Mouse (Mus musculus) embryonic stem cell, embryonic (primary cell): ENCODE data around the gene Med13l.

ENCODE experiments used
- CTCF ChIA-PET, 4 experiments: fragments of 300-600 bp in 2 of 4; fragments of 350-600 bp in 2 of 4; sonication (Branson Sonifier 250); formaldehyde crosslinking; loops; one replicate each; lab custom pipeline; 2022; ENCODE audit warnings: inconsistent platforms in 2 of 4; lab: Charles Lee
- POLR2A ChIA-PET, 4 experiments: fragments of 300-600 bp in 2 of 4; fragments of 350-600 bp in 2 of 4; sonication (Branson Sonifier 250); formaldehyde crosslinking; loops; one replicate each; lab custom pipeline; 2022; ENCODE audit warnings: antibody characterized with exemption in 4 of 4, inconsistent platforms in 1 of 4; lab: Charles Lee

Gene Med13l

DNA sequence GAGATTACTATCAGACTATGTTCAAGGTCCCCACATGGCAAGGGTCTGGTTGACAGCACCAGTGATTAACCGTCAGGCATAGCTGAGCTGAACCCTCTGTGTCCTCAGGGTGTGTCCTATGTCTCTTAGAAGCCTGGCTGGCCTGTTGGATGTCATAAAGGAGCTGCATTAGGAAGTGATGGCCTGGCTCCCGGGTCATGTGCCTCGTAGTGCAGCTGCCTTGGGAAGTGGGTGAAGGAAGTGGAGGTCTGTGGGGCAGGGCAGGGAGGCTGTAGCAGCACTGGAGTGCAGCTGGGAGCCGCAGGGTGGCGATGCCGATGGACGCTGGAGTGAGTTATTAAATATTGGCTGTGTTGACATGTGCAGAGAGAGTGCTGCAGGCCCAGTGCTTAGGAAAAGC lies 90.3 kb downstream of the Med13l start:
- POLR2A ChIA-PET = interaction anchor here in 2 of 4 experiments (0.6 to 1.8 kb wide), 10 partner anchors 14 to 1335 kb away, joined by 3 to 6 read pairs (median 3); no protein-coding TSS in a partner anchor
- CTCF ChIA-PET = interaction anchor here in 2 of 4 experiments (0.7 to 1.5 kb wide), 3 partner anchors 37 to 854 kb away, joined by 3 to 7 read pairs (median 3); no protein-coding TSS in a partner anchor

DNA sequence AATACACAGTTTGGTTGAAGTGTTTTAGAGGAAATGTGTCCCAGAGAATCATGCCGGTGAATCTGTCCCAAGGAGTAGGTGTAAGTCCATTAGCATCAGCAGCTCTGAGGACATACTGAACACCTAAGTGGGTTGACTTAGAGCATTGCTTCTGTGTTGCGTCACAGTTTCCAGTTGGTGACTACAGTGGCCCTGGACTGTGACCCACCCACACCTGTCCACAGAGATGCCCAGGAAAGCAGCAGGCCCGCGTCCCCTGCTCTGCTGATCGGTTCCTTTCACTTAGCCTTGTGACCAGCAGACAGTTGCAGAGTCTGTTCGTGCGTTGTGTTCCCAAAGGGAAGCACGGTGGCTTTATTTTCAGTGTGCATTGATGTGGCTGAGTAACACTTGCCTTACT lies 92.1 kb downstream of the Med13l start:
- CTCF ChIA-PET = interaction anchor here in 1 of 4 experiments (0.6 kb wide), 1 partner anchor 8 kb away, joined by 8 read pairs; no protein-coding TSS in a partner anchor

DNA sequence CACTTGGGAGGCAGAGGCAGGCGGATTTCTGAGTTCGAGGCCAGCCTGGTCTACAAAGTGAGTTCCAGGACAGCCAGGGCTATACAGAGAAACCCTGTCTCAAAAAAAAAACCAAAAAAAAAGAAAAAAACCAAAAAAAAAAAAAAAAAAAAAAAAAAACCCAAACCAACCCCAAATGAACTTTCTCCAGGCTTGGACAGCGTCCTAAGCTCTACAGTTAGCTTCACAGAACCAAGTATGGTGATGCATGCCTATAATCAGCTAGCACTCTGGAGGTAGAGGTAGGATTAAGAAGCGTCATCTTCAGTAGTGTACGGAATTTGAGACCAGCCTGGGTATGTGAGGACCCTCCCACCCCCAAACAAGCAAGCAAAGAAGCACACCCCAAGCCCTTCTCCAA lies 92.6 kb downstream of the Med13l start:
- POLR2A ChIA-PET = interaction anchor here in 3 of 4 experiments (0.6 kb wide), 5 partner anchors 9 to 1635 kb away, joined by 3 to 8 read pairs (median 6); no protein-coding TSS in a partner anchor

More for the DNA sequence above, 92.1 kb downstream of the Med13l start:
- POLR2A ChIA-PET = interaction anchor here in 2 of 4 experiments (0.6 kb wide), 2 partner anchors 9 to 15 kb away, joined by 3 to 4 read pairs; no protein-coding TSS in a partner anchor

DNA sequence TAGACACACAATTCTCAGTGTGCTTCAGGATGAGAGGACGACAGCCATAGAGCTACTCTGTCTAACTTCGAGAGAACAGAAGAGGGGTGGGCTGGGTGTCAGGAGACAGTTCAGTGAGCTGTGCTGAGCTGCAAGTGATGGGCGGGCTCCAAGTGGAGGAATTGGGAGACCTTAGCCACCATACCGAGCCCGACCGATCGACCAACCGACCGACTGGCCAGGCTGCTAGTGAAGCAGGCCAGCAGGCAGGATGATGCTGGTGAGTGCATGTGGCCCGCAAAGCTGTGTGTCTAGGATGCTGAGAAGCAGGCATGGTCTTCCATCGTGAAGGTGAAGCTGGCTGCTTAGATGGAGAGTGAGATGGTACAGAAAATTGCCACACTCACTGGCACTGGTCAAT lies 94.1 kb downstream of the Med13l start:
- ChIA-PET POLR2A (interaction anchor here in 3 of 4 experiments (0.6 to 2.8 kb wide), 10 partner anchors 9 to 343 kb away, joined by 3 to 18 read pairs (median 4); no protein-coding TSS in a partner anchor), CTCF (interaction anchor here in 2 of 4 experiments (1.0 to 1.7 kb wide), 4 partner anchors 9 to 286 kb away, joined by 3 to 4 read pairs (median 3); no protein-coding TSS in a partner anchor)

More for the DNA sequence above, 92.6 kb downstream of the Med13l start:
- CTCF ChIA-PET = interaction anchor here in 2 of 4 experiments (0.6 to 0.7 kb wide), 4 partner anchors 8 to 71 kb away, joined by 8 to 13 read pairs (median 10); no protein-coding TSS in a partner anchor

DNA sequence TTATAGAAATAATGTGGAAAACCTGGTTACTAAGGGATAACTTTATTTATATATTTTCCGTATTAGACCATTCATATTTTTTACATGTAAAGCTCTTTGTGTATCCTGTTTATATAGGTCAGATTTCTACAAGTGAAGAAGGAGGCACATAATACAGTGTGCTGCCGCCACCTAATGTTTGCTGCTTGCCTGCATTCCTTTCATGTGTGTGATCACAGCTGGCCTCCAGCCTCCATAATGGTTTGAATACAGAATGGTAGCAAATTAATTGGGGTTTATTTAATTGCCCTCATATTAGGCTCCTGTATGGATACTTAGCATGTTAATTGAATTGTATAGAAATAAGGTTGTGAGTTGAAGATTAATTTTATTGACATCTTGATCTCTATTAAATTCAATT lies 94.5 kb downstream of the Med13l start:
- ChIA-PET POLR2A (interaction anchor here in 3 of 4 experiments (0.6 to 2.8 kb wide), 10 partner anchors 9 to 344 kb away, joined by 3 to 18 read pairs (median 4); no protein-coding TSS in a partner anchor), CTCF (interaction anchor here in 3 of 4 experiments (0.6 to 1.7 kb wide), 6 partner anchors 10 to 287 kb away, joined by 3 to 4 read pairs (median 3); no protein-coding TSS in a partner anchor)

DNA sequence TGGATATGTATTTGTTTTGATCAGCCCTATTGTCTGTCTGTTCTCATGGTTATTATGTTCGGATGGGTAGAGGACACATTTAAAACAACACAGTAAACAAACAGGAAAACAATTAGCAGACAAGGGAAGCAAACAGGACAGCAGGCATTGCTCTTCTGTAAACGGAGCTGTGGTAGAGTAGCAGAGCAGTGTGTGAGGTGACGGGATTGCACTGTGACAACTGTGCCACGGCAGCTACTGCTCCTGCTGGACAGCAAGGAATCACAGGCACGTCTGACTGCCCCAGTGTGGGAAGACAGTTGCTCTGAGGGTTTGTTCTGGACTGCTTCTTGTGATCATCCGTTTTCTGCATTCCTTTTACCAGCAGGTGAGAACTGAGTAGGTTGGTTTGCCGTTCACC lies 94.9 kb downstream of the Med13l start:
- ChIA-PET CTCF (interaction anchor here (0.6 to 1.7 kb wide), 8 partner anchors 11 to 219 kb away, joined by 3 to 4 read pairs (median 3); no protein-coding TSS in a partner anchor), POLR2A (interaction anchor here in 3 of 4 experiments (0.6 to 2.8 kb wide), 5 partner anchors 9 to 933 kb away, joined by 3 to 18 read pairs (median 4); no protein-coding TSS in a partner anchor)

DNA sequence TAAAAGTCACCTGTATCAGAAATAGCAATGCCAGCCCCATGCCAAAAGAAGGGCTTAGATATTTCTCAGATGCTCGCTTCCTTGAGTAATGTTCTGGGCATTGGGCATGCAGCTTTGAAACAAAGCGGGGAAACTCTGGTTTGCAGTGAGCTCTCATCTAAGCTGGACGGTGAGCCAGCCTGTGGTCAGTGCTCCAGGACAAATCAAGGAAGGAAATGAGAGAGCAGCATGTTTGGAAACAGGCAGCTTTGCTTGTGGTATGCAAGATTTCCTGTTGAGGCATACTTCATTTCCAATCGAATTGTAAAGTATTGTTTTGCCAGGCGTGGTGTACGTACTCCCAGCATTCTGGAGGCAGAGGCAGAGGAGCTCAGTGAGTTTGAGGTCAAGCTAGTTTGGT lies 95.5 kb downstream of the Med13l start:
- ChIA-PET CTCF (interaction anchor here (0.5 to 1.7 kb wide), 10 partner anchors 11 to 324 kb away, joined by 3 to 4 read pairs (median 4); no protein-coding TSS in a partner anchor), POLR2A (interaction anchor here in 3 of 4 experiments (0.6 to 2.8 kb wide), 7 partner anchors 8 to 932 kb away, joined by 3 to 18 read pairs (median 4); no protein-coding TSS in a partner anchor)

DNA sequence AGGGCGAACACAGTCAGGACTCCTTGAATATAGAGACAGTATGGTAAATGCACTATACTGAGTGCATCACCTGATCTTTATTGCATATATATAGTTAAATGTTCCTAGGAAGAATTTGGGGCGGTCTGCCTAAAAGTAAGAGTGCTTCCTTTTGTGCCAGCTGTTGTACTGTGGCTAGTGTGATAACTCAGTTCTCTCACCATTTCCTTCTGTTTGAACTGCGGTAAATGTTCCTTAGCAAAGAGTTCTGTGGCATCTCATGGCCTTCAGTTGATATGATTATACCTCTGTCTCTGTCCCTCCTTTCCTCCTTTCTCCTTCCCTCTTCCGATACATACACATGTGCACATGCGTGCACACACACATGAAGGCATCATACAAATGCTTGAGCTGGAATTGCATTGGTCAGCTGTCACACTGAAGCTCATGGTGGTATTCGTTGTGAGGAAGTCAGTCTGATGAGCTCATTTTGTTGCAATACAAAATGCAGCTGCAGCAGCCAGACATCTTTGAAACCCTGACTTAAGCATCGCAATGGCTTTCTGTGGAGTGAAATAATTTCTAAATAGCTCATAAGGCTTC lies 97.9 kb downstream of the Med13l start:
- CTCF ChIA-PET = interaction anchor here in 1 of 4 experiments (1.7 kb wide), 1 partner anchor 46 kb away, joined by 3 read pairs; no protein-coding TSS in a partner anchor
- POLR2A ChIA-PET = interaction anchor here in 2 of 4 experiments (0.6 to 1.4 kb wide), 7 partner anchors 10 to 318 kb away, joined by 3 to 6 read pairs (median 3); no protein-coding TSS in a partner anchor

DNA sequence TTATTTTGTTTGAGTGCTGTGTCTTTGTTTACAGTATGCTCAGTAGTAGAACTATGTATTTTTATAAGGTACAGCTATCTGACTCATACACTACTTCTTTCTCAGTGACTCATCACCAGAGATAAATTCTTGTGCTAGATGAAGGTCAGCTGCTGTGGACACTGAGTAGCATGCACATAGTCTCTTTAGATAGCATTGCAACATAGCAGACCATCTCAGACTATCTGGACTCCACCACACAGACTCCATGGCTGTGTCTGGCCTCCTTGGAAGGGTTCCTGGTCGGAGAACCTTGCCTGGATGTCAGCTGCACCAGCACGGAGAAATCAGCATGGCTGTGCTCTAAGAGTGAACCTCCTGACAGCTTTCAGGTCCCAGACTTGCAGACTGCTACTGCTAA lies 99.2 kb downstream of the Med13l start:
- ChIA-PET POLR2A (no interaction called here), CTCF (interaction anchor here in 1 of 4 experiments (0.5 kb wide), 1 partner anchor 12 kb away, joined by 3 read pairs; no protein-coding TSS in a partner anchor)

DNA sequence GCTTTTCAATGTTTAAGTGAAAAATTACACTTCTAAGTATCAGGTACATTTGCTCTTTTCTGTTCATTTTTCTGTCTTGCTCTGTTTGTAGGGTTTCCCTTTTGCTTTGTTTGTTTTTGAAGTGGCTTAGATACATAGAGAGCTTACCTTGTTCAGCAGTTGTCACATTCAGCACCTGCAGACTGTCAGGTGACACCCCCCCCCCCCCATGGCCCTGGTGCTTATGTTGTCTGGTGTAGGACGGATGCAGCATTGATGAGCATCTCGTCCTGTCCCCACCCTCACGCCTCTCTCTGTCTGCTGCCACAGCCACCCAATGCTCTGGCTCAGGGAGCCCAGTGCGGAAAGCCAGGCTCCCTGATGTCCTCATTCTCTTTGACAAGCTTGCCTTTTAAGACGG lies 101.3 kb downstream of the Med13l start:
- CTCF ChIA-PET = interaction anchor here in 2 of 4 experiments (0.5 to 0.7 kb wide), 2 partner anchors 8 to 9 kb away, joined by 3 to 13 read pairs; no protein-coding TSS in a partner anchor
- POLR2A ChIA-PET = interaction anchor here in 2 of 4 experiments (0.7 to 1.0 kb wide), 3 partner anchors 14 to 49 kb away, joined by 3 to 5 read pairs (median 4); no protein-coding TSS in a partner anchor

DNA sequence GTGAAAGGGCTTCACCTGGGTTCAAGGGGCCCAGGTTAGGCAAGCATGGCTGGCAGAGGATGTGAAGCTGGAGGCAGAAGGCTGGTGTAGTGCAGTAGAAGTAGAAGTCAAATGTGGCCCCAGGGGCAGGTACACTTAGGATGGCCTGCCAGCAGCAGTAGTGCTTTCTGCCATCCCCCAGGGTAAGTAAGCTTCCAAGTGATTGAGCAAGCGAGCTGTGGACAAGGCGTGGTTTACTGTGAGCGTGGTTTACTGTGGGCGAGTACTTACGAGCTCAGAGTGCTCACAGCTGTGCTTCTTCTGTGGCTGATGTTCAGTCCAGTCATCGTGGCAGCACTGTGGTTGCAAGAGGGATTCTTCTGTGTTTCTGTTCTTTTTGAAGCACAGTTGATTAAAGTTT lies 103.5 kb downstream of the Med13l start:
- POLR2A ChIA-PET = interaction anchor here in 2 of 4 experiments (0.6 to 2.3 kb wide), 9 partner anchors 9 to 227 kb away, joined by 3 to 6 read pairs (median 4); no protein-coding TSS in a partner anchor

DNA sequence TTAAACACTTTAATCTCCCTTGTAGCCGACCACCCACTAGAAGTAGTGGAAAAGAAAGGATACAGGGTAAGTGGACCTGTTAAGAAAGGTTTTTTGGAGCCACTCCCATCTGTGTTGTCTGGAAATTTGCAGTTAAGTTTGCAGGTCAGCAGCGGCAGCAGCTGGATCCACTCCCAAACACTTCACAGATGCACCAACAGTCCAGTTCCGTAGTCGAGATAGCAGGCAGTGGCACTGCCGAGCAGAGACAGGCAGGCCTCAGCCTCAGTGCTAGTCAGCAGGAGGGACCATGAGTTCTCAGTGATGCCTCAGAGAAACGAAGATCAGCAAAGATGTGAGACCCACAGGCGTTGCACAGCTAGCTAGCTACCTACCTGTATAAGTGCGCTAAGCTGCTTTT lies 104.5 kb downstream of the Med13l start:
- POLR2A ChIA-PET = interaction anchor here in 3 of 4 experiments (1.0 to 2.3 kb wide), 7 partner anchors 9 to 82 kb away, joined by 3 to 6 read pairs (median 3); no protein-coding TSS in a partner anchor
- CTCF ChIA-PET = interaction anchor here in 3 of 4 experiments (0.6 to 0.9 kb wide), 3 partner anchors 21 to 39 kb away, joined by 3 to 4 read pairs (median 3); no protein-coding TSS in a partner anchor

More for the DNA sequence above, 103.5 kb downstream of the Med13l start:
- CTCF ChIA-PET = interaction anchor here in 3 of 4 experiments (0.5 to 1.0 kb wide), 5 partner anchors 10 to 1147 kb away, joined by 3 to 8 read pairs (median 4); no protein-coding TSS in a partner anchor

DNA sequence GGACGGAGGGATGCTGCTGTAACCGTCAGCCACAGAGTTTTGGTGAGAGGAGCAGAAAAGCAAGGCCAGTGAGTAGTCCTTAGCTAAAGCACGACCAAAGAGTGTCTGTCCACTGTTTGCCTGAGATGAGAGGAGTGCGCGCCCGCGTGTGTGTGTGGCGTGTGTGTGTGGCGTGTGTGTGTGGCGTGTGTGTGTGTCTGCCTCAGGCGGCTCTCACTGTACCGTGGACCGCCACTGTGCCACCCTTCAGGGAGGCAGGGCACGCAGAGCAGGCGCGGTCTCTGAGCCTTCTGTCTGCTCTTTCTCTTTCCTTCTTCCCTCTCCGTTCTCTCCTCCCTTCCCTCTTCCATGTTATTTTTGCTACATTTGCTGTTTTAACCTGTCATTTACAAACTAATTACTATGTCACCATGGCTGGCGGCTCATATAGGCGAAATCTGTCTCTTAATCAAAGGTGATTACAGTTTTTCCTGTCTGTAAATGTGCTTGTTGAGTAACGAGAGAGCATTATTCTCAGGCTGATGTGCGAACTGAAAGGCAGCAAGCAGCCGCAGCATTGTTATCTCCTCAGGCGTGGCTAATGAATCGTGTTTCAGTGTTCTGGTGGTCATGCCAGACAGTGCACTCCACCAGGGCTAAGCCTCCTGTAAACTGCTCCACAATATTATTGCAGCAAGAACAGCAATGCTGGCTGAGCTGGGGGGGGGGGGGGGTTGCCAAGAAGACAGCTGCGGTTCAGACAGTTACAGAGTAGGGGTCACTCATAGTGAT lies 106.1 kb downstream of the Med13l start:
- ChIA-PET CTCF (interaction anchor here in 2 of 4 experiments (0.6 to 1.0 kb wide), 2 partner anchors 47 to 72 kb away, joined by 3 read pairs; no protein-coding TSS in a partner anchor), POLR2A (interaction anchor here in 1 of 4 experiments (0.6 to 1.9 kb wide), 4 partner anchors 16 to 218 kb away, joined by 3 to 4 read pairs (median 3); no protein-coding TSS in a partner anchor)

DNA sequence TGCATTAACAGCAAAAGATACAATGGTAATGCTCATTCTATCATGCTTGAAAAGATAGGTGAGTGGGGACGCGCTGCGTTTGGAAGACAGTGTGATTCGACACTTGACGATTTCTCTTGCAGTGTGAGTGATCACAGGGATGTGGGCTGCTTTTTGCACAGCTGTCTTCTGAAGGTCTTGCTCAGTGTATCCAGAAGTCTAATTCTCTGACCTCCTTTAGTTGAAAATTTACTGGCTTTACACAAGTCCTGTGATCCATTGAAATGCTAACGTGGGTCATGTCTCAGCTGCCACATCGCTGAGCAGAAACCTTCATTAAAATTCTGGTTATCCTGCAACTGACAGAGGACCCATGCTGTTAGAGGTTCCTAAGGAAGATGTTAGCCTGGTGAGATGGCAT lies 107.4 kb downstream of the Med13l start:
- ChIA-PET POLR2A (interaction anchor here in 3 of 4 experiments (0.5 to 1.9 kb wide), 6 partner anchors 10 to 219 kb away, joined by 3 to 5 read pairs (median 4); no protein-coding TSS in a partner anchor), CTCF (interaction anchor here in 1 of 4 experiments (1.0 kb wide), 1 partner anchor 46 kb away, joined by 3 read pairs; no protein-coding TSS in a partner anchor)

DNA sequence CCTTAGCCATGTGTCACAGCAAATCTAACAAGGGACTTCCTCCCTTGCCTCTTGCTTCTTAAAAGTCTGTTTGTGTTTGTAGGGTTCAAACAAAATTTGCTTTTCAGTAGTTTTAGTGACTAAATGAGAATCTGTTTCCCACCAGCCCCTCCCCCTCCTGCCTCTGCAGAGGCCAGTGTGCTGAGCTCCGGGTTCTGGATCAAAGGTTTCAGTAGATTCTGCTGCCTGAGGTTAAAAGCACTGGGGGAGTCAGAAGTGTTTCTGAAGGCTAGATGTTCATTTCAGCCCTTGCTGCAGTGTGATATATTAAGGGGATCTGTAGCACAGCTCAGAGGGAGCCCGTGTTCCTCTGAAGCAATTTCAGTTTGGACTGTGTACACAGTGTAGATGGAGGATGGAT lies 108.5 kb downstream of the Med13l start:
- ChIA-PET CTCF (interaction anchor here in 1 of 4 experiments (1.1 kb wide), 1 partner anchor 74 kb away, joined by 3 read pairs; no protein-coding TSS in a partner anchor), POLR2A (interaction anchor here in 2 of 4 experiments (1.3 to 1.4 kb wide), 2 partner anchors 11 to 42 kb away, joined by 3 to 5 read pairs; no protein-coding TSS in a partner anchor)

DNA sequence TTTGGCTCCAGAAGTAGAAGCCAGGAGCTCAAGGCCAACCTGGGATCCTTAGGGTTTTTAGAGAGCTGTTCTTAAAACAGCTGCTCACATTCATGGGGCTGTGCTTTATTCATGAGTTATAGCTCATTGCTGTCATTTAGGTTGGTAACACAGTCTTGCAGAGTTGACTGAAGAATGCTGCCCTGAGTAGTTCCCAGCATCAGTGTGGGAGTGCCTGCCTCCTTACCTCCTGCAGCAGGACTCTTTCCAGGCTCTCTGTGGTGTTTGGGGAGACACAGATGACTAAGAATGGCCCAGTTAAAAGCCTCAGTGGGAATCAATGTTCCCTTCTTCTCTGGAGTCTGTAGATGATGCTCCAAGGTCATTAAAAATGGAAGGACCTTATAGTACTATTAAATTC lies 111.6 kb downstream of the Med13l start:
- CTCF ChIA-PET = interaction anchor here in 2 of 4 experiments (1.2 to 1.4 kb wide), 2 partner anchors 33 to 77 kb away, joined by 3 read pairs; no protein-coding TSS in a partner anchor
- POLR2A ChIA-PET = interaction anchor here in 2 of 4 experiments (0.5 to 1.8 kb wide), 5 partner anchors 9 to 58 kb away, joined by 3 to 5 read pairs (median 3); no protein-coding TSS in a partner anchor
